Mouse (Mus musculus) splenic B cell, adult 2 months (primary cell): ENCODE results near the gene Npffr2.
"Not testable (repeated sequence)": the region's sequence is repeated elsewhere in the genome, so short reads cannot be mapped to it uniquely, and the experiment has no call there.

Source experiments
- DNase-seq: peaks from one replicate; pipeline ENCODE4 v3.0.0-alpha.2; 2011; ENCODE audit warnings: low read depth, low spot score
- H3K27me3 ChIP-seq: 2 replicates; pipeline ENCODE4 v1.6.1; 2012; ENCODE audit warnings: mild to moderate bottlenecking, low read length, moderate library complexity, mixed read lengths; ENCODE audit not compliant: control insufficient read depth, poor library complexity, insufficient read depth, severe bottlenecking
- H3K36me3 ChIP-seq: 2 replicates; pipeline ENCODE4 v1.6.1; 2012; ENCODE audit warnings: mild to moderate bottlenecking, low read length, moderate library complexity, mixed read lengths; ENCODE audit not compliant: control insufficient read depth, poor library complexity, insufficient read depth, severe bottlenecking

Npffr2 gene

GRCm38 (mm10) chr5:89526878-89527578 is at the start of gene Npffr2:
Gene Npffr2 (plus strand): TSS chr5:89527429.
- Histone ChIP-seq H3K27me3 (no peaks in the 10 kb centered on the region), H3K36me3 (no peaks in the 10 kb centered on the region)
- DNase-seq = no peak

- Histone ChIP-seq H3K27me3 (no peaks in the 10 kb centered on the region), H3K36me3 (no peaks in the 10 kb centered on the region)
- no peak for DNase-seq
Observed at GRCm38 (mm10) chr5:89492560-89492959, 34.7 kb upstream of the Npffr2 start.

GRCm38 (mm10) chr5:89500182-89500581 is 27.0 kb upstream of the Npffr2 start:
- peak; percentile 3 for DNase-seq
- H3K27me3 ChIP-seq = no peaks in the 10 kb centered on the region
- H3K36me3 ChIP-seq = no peaks in the 10 kb centered on the region

GRCm38 (mm10) chr5:89518641-89519040 is 8.6 kb upstream of the Npffr2 start:
- Histone ChIP-seq H3K36me3 (no peaks in the 10 kb centered on the region), H3K27me3 (no peaks in the 10 kb centered on the region)
- DNase-seq = no peak

- Histone ChIP-seq H3K36me3 (no peaks in the 10 kb centered on the region), H3K27me3 (no peaks in the 10 kb centered on the region)
- DNase-seq = no peak
Observed at GRCm38 (mm10) chr5:89526181-89526778, 949 bp upstream of the Npffr2 start.

GRCm38 (mm10) chr5:89528951-89529350 is 1.7 kb downstream of the Npffr2 start:
- Histone ChIP-seq H3K36me3 (no peaks in the 10 kb centered on the region), H3K27me3 (no peaks in the 10 kb centered on the region)
- DNase-seq = no peak

GRCm38 (mm10) chr5:89529391-89529790 is 2.2 kb downstream of the Npffr2 start:
- Histone ChIP-seq H3K27me3 (no peaks in the 10 kb centered on the region), H3K36me3 (no peaks in the 10 kb centered on the region)
- DNase-seq = no peak

- no peaks in the 10 kb centered on the region for H3K36me3 ChIP-seq
- H3K27me3 ChIP-seq = no peaks in the 10 kb centered on the region
- DNase-seq = no peak
Observed at GRCm38 (mm10) chr5:89536018-89536417, 8.8 kb downstream of the Npffr2 start.

GRCm38 (mm10) chr5:89542472-89542871 is 15.2 kb downstream of the Npffr2 start:
- Histone ChIP-seq H3K27me3 (no peaks in the 10 kb centered on the region), H3K36me3 (no peaks in the 10 kb centered on the region)
- no peak for DNase-seq

GRCm38 (mm10) chr5:89543476-89543875 is 16.2 kb downstream of the Npffr2 start:
- no peak for DNase-seq
- no peaks in the 10 kb centered on the region for H3K27me3 ChIP-seq
- H3K36me3 ChIP-seq = no peaks in the 10 kb centered on the region

GRCm38 (mm10) chr5:89559118-89559517 is 31.9 kb downstream of the Npffr2 start:
- DNase-seq, H3K27me3 ChIP-seq, H3K36me3 ChIP-seq: not testable (repeated sequence)

- Histone ChIP-seq H3K27me3 (no peaks in the 10 kb centered on the region), H3K36me3 (no peaks in the 10 kb centered on the region)
- DNase-seq = no peak
Observed at GRCm38 (mm10) chr5:89561381-89561780, 34.2 kb downstream of the Npffr2 start.

- no peak for DNase-seq
- no peaks in the 10 kb centered on the region for H3K36me3 ChIP-seq
- no peaks in the 10 kb centered on the region for H3K27me3 ChIP-seq
Observed at GRCm38 (mm10) chr5:89578678-89579077, 51.4 kb downstream of the Npffr2 start.

GRCm38 (mm10) chr5:89579181-89579580 is 52.0 kb downstream of the Npffr2 start:
- no peaks in the 10 kb centered on the region for H3K27me3 ChIP-seq
- DNase-seq = no peak
- H3K36me3 ChIP-seq = no peaks in the 10 kb centered on the region

- DNase-seq = no peak
- H3K27me3 ChIP-seq = no peaks in the 10 kb centered on the region
- no peaks in the 10 kb centered on the region for H3K36me3 ChIP-seq
Observed at GRCm38 (mm10) chr5:89581143-89581542, 53.9 kb downstream of the Npffr2 start.
